In the genomic region with DNA sequence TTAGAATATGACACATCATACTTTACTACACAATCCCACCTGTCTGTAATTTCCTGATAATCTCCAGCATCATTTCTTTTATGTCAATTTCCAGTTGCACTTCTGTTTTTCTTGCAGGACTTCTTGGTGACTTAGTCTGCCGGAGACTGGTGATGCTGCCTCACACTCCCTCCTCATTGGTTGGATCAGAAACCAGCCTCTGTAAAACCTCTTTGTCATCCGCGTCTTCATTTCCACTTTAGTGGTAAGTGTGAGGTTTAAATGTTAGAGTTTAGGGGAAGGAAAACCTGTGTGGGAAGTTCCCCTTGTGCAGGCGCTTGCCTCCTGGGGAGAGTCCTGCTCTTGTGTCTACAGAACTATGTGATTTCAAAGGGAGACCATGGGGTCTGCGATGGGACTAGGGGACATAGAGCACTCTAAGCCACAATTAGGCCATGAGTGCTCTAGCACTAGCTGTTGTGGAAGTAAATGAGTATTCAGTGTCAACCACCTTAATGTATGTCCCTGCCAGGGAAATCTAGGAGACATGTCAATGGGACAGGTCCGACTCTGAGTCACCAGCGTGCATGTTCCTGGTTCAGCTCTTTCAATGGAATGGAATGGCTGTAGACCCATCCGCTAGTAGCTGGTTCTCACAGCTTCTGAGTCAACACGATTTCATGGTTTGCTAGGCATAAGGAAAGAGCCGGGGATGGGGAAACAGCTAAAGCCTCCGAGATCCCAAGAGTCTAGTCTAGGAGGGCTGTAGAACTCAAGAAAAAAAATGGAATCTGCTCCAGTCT, we compare ENCODE assay signal across 8 mouse cellular contexts. TPM values are rescaled to one million over a fixed set of nuclear protein-coding genes. Genes with fewer than 3 reads are reported as not detected.
A peak's percentile ranks its signal among the peaks of the same experiment; 100 is the strongest.
DNase-seq lines count a peak whose midpoint lies in the region; ATAC-seq and TF ChIP-seq lines count a peak whose summit lies in the region.

Gene H2-Ab1 (plus strand): TSS at position 96 of the 782 bp plus-strand sequence.

- H3K4me2 ChIP-seq in midbrain, embryonic 16.5 days (ENCODE audit: low read length), result no peak within 1 kb of the TSS

- H3K9ac ChIP-seq in midbrain, embryonic 16.5 days (ENCODE audit: low read depth, low read length), result no peak within 1 kb of the TSS

- peak; percentile 29 for DNase-seq in midbrain, embryonic 10.5 days (ENCODE audit: low spot score)
- DNase-seq in cerebellum, adult 9-10 months, result peak; percentile 46
- peak; percentile 52 for DNase-seq in gastrocnemius, postnatal 25 days
- peak; percentile 71 for DNase-seq in kidney, adult 11 months
- peak; percentile 84 to 91 for DNase-seq in left cerebral cortex, postnatal 25 days (ENCODE audit: low spot score in 2 of 2)
- DNase-seq in thymus, adult 2 months, result peak; percentile 86

- no peak for TF ChIP-seq POLR2A in thymus, adult 2 months (IDR thresholded peaks at IDR 0.05; ENCODE audit: control insufficient read depth, extremely low read depth, insufficient read depth, low read length, poor library complexity)

- TF ChIP-seq CTCF in thymus, adult 2 months (IDR thresholded peaks at IDR 0.05; ENCODE audit: borderline replicate concordance, control insufficient read depth, extremely low read depth, insufficient read depth, low read length, poor library complexity), result no peak

- H3K4me3 ChIP-seq in midbrain, embryonic 10.5 days, result no peak within 1 kb of the TSS
- no peak within 1 kb of the TSS for H3K4me3 ChIP-seq in midbrain, embryonic 16.5 days (ENCODE audit: low read depth, low read length)
- no peak within 1 kb of the TSS for H3K4me3 ChIP-seq in thymus, adult 2 months (ENCODE audit: control insufficient read depth, insufficient read depth, low read length)

- no peak within 1 kb of the TSS for H3K27ac ChIP-seq in midbrain, embryonic 10.5 days (replicated peaks)
- no peak within 1 kb of the TSS for H3K27ac ChIP-seq in midbrain, embryonic 16.5 days (ENCODE audit: low read length)
- peak within 1 kb of the TSS; percentile 38; the same call in 1 of the 2 replicates for H3K27ac ChIP-seq in thymus, adult 2 months (ENCODE audit: control insufficient read depth, insufficient read depth, low read length)

- peaks cover 5% of the 10 kb centered on the region for H3K4me1 ChIP-seq in midbrain, embryonic 10.5 days
- no peaks in the 10 kb centered on the region for H3K4me1 ChIP-seq in midbrain, embryonic 16.5 days (ENCODE audit: control insufficient read depth, insufficient read depth, low read length)
- H3K4me1 ChIP-seq in thymus, adult 2 months (replicated peaks; ENCODE audit: control insufficient read depth, insufficient read depth, low read length), result peaks cover 6% of the 10 kb centered on the region; the same call in 1 of the 2 replicates

- H3K9me3 ChIP-seq in midbrain, embryonic 10.5 days (replicated peaks), result no peaks in the 10 kb centered on the region
- H3K9me3 ChIP-seq in midbrain, embryonic 16.5 days (replicated peaks; ENCODE audit: control insufficient read depth, low read length, poor library complexity, severe bottlenecking), result no peaks in the 10 kb centered on the region

- ATAC-seq in midbrain, embryonic 16.5 days, result no peak
- peak; percentile 86 for ATAC-seq in neutrophil, adult 5-6 weeks (ENCODE audit: extremely low read depth, insufficient number of reproducible peaks, low FRiP score, poor library complexity, severe bottlenecking)

- WGBS in midbrain, embryonic 10.5 days, result 79% methylated on average over 11 of the region's 11 CpGs
- 72% methylated on average over 11 of the region's 11 CpGs for WGBS in midbrain, embryonic 16.5 days
- 58% methylated on average over 11 of the region's 11 CpGs for WGBS in thymus, adult 2 months

- no peaks in the 10 kb centered on the region for H3K36me3 ChIP-seq in midbrain, embryonic 10.5 days
- H3K36me3 ChIP-seq in midbrain, embryonic 16.5 days (ENCODE audit: control insufficient read depth, insufficient read depth, low read length), result no peaks in the 10 kb centered on the region
- no peaks in the 10 kb centered on the region for H3K36me3 ChIP-seq in thymus, adult 2 months (ENCODE audit: control insufficient read depth, insufficient read depth, low read length)

- intact Hi-C loops in left cerebral cortex, postnatal 25 days (cut with DNase I), result no loop called here

- peaks cover 11% of the 10 kb centered on the region; the same call in 1 of the 2 replicates for H3K27me3 ChIP-seq in midbrain, embryonic 10.5 days (ENCODE audit: low read depth, poor library complexity, severe bottlenecking)
- H3K27me3 ChIP-seq in midbrain, embryonic 16.5 days (ENCODE audit: control insufficient read depth, insufficient read depth, low read depth, low read length), result no peaks in the 10 kb centered on the region
- no peaks in the 10 kb centered on the region for H3K27me3 ChIP-seq in thymus, adult 2 months (ENCODE audit: control insufficient read depth, insufficient read depth, low read length)

RNA-seq across cellular contexts. Expression of gene H2-Ab1, which starts in this region (rescaled TPM):
- polyA plus RNA-seq in midbrain, embryonic 10.5 days (2016; fragmentation: Nextera tagmentation; extraction: Ambion mirVana), result 8.3 and 11.1 TPM in 2 replicates
- polyA plus RNA-seq in midbrain, embryonic 16.5 days (2015; fragmentation: Nextera tagmentation; extraction: Ambion mirVana), result 1.1 TPM in 2 replicates
- 1 to 10 TPM; 2.7 to 3.3 TPM for total RNA-seq in gastrocnemius, postnatal 25 days (2021)
- total RNA-seq in left cerebral cortex, postnatal 25 days (2021), result 1 to 10 TPM; 1.8 to 2.7 TPM
- 2,894 and 2,999 TPM in 2 replicates for total RNA-seq in neutrophil, adult 5-6 weeks (2017)
- 2,799 and 4,004 TPM in 2 replicates for polyA plus RNA-seq in thymus, adult 2 months (2012; rRNA removed)

Comparison
In these comparisons a context has a peak if more than half of its experiments do, and no peak if none do; other contexts are left out.
1. RNA of gene H2-Ab1 (total RNA-seq): 2,894 to 2,999 TPM in neutrophil, adult 5-6 weeks; 2.7 to 3.3 TPM in gastrocnemius, postnatal 25 days and 1.8 to 2.7 TPM in left cerebral cortex, postnatal 25 days; every median in the first group is over 100 times any median in the second.
2. RNA of gene H2-Ab1 (polyA plus RNA-seq): 2,799 to 4,004 TPM in thymus, adult 2 months; 8.3 to 11.1 TPM in midbrain, embryonic 10.5 days and 1.1 TPM in midbrain, embryonic 16.5 days; every median in the first group is over 100 times any median in the second.
3. DNase-seq: peak in every context shown above with its lines; median percentile 88 in left cerebral cortex, postnatal 25 days; 86 in thymus, adult 2 months; 71 in kidney, adult 11 months; 52 in gastrocnemius, postnatal 25 days; 46 in cerebellum, adult 9-10 months; 29 in midbrain, embryonic 10.5 days.